Mouse (Mus musculus): Measurements from ENCODE around the gene Slc23a2. TPM values are rescaled to one million over a fixed set of nuclear protein-coding genes. Genes with fewer than 3 reads are reported as not detected.

The Slc23a2 gene
- polyA plus RNA-seq, 1 experiment from 2014 or later: 12.5 TPM

DNA sequence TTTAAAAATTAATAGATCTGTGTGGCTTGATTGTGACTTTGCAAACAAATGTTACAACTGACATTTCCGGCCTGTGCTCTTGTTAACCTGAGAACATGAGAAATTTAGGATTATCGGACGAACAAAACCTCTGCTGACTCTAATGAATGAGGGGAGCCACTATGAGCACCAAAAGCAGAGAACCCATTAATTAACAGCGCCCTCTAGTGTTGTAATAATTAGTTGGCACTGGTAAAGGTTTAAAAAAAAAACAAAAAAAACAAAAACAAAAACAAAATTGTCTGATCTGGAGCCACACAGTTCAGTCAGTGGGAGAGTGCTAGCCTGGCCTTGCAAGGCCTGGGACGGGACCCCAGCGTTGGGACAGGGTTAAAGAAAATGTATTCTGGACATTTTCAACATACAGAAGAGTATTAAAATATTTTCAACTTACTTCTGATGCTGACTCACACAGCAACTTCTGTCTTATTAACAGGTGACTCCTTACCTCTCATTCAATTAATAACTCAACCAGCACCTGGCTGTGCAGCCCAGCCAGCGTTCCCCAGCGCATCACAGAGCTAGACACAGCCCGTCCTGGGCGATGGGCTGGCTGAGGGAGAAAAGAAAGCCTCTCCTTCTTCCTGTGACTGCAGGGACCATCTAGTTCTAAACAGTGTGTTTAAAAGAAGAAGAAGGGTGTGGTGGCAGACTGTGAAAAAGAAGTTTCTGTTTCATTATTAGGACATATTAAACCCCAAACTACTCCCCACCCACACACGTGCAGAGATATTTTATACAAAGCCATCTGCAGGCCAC is 30.7 kb downstream of the Slc23a2 start:
- no peak overlapping the region for H3K4me2 ChIP-seq
- no peak overlapping the region for H3K4me3 ChIP-seq (replicated peaks)
- WGBS: 53% methylated on average over 11 of the region's 11 CpGs
- no peak overlapping the region for H3K9ac ChIP-seq (replicated peaks)
- no peaks in the 10 kb centered on the region for H3K27me3 ChIP-seq
- ATAC-seq (ENCODE audit: insufficient number of reproducible peaks, insufficient read depth, low FRiP score, low TSS enrichment, low read depth): no peak
- no peak overlapping the region for H3K27ac ChIP-seq
- no peaks in the 10 kb centered on the region; the same call in 1 of the 2 replicates for H3K36me3 ChIP-seq
- H3K9me3 ChIP-seq: no peaks in the 10 kb centered on the region
- H3K4me1 ChIP-seq (replicated peaks): peaks cover 19% of the 10 kb centered on the region

DNA sequence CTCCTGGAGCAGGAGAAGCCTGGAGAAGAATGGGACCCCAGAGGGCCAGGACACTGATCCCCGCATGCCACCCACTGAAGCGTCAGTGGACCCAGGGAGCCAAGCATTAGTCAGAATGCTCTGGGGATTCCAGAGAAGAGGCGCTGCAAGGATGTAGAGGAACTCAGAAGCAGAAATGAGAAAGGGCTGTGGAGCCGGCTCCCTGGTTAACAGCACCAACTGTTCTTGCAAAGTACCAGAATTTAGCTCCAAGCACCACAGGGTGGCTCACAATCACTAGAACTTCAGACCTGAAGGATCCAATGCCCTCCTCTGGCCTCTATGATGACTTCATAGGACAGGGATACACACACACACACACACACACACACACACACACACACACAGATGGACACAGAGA is 32.6 kb downstream of the Slc23a2 start:
- H3K4me2 ChIP-seq: no peak overlapping the region
- peaks cover 4% of the 10 kb centered on the region; the same call in 1 of the 2 replicates for H3K36me3 ChIP-seq
- H3K9ac ChIP-seq (replicated peaks): no peak overlapping the region
- 91% methylated on average over 4 of the region's 4 CpGs for WGBS
- no peaks in the 10 kb centered on the region for H3K27me3 ChIP-seq
- H3K9me3 ChIP-seq: no peaks in the 10 kb centered on the region
- no peak overlapping the region for H3K27ac ChIP-seq
- no peak overlapping the region for H3K4me3 ChIP-seq (replicated peaks)
- peaks cover 26% of the 10 kb centered on the region for H3K4me1 ChIP-seq (replicated peaks)
- ATAC-seq (ENCODE audit: insufficient number of reproducible peaks, insufficient read depth, low FRiP score, low TSS enrichment, low read depth): no peak

DNA sequence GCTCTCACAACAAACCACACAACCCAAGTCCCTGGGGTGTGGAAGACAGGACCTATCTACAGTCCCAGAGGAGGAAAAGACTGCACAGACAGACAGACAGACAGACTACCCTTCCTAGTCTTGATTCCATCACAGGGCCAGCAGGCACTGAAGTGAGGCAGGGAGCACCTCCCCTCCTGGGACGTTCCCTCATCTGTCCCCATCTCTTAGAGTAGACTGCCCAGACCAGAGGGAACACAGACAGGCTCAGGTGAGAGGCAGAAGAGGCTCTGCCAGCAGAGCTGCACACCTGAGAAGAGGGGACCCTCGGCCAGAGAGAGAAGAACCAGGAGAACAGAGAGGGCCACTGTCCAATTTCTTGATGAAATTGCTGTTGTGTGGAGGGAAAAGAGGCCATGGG is 33.0 kb downstream of the Slc23a2 start:
- H3K27ac ChIP-seq: no peak overlapping the region
- H3K36me3 ChIP-seq: peaks cover 4% of the 10 kb centered on the region; the same call in 1 of the 2 replicates
- no peak overlapping the region for H3K4me2 ChIP-seq
- H3K9ac ChIP-seq (replicated peaks): no peak overlapping the region
- no peaks in the 10 kb centered on the region for H3K9me3 ChIP-seq
- ATAC-seq (ENCODE audit: insufficient number of reproducible peaks, insufficient read depth, low FRiP score, low TSS enrichment, low read depth): no peak
- peaks cover 30% of the 10 kb centered on the region for H3K4me1 ChIP-seq (replicated peaks)
- 65% methylated on average over 2 of the region's 2 CpGs for WGBS
- H3K27me3 ChIP-seq: no peaks in the 10 kb centered on the region
- no peak overlapping the region for H3K4me3 ChIP-seq (replicated peaks)

- ATAC-seq (ENCODE audit: insufficient number of reproducible peaks, insufficient read depth, low FRiP score, low TSS enrichment, low read depth): no peak; the same call in 1 of the 2 replicates
- H3K36me3 ChIP-seq: peaks cover 4% of the 10 kb centered on the region; the same call in 1 of the 2 replicates
Measured at GRCm38 (mm10) chr2:132111266-132111665, 33.6 kb downstream of the Slc23a2 start.

DNA sequence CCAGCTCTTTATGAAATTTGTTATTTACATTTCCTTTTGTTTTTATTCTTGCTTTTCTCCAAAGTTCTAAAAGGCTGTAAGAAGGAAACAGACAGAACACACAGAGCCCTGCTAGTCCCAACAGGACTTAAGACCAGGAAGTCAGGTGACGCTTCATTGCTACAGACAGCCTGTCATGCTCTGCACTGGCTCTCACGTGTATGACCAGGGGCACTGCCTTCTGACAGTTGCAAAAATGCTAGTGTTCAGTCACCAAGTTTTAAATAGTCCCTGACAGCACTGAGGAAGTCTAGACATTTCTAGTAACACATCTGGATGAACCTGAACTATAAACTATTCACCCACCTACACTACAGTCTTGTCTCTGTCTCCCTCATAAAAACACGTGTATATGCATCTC is 34.2 kb downstream of the Slc23a2 start:
- WGBS: 56% methylated on average over 3 of the region's 3 CpGs
- Histone ChIP-seq H3K9me3 (no peaks in the 10 kb centered on the region), H3K4me1 (replicated peaks) (peaks cover 36% of the 10 kb centered on the region), H3K4me2 (no peak overlapping the region), H3K4me3 (replicated peaks) (no peak overlapping the region), H3K36me3 (peaks cover 4% of the 10 kb centered on the region; the same call in 1 of the 2 replicates), H3K9ac (replicated peaks) (no peak overlapping the region), H3K27ac (no peak overlapping the region), H3K27me3 (no peaks in the 10 kb centered on the region)
- ATAC-seq (ENCODE audit: insufficient number of reproducible peaks, insufficient read depth, low FRiP score, low TSS enrichment, low read depth): no peak

More at GRCm38 (mm10) chr2:132111266-132111665, 33.6 kb downstream of the Slc23a2 start:
- Histone ChIP-seq H3K27me3 (no peaks in the 10 kb centered on the region), H3K4me3 (replicated peaks) (no peak overlapping the region), H3K4me2 (no peak overlapping the region), H3K9me3 (no peaks in the 10 kb centered on the region), H3K4me1 (replicated peaks) (peaks cover 31% of the 10 kb centered on the region), H3K9ac (replicated peaks) (no peak overlapping the region), H3K27ac (no peak overlapping the region)
- WGBS: 52% methylated on average over 9 of the region's 9 CpGs

DNA sequence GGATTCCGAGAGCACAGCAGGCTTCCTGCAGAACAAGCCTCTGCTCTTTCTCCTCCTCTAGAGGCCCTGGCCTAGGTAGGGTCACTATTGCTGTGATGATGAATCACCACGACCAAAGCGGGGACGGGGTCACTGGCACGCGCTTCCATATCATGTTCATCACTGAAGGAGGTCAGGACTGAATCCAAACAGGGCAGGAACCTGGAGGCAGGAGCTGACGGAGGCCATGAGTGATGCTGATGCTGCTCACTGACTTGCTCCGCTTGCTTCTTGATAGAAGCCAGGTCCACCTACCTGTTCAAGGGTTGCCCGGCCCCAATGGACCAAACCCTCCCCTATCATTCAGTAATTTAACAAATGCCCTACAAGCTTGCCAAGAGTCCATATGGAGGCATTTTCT is 35.9 kb downstream of the Slc23a2 start:
- H3K4me2 ChIP-seq: no peak overlapping the region
- H3K4me3 ChIP-seq (replicated peaks): no peak overlapping the region
- H3K9me3 ChIP-seq: no peaks in the 10 kb centered on the region
- H3K27ac ChIP-seq: no peak overlapping the region
- no peak overlapping the region for H3K9ac ChIP-seq (replicated peaks)
- no peak for ATAC-seq (ENCODE audit: insufficient number of reproducible peaks, insufficient read depth, low FRiP score, low TSS enrichment, low read depth)
- H3K27me3 ChIP-seq: no peaks in the 10 kb centered on the region
- peaks cover 4% of the 10 kb centered on the region; the same call in 1 of the 2 replicates for H3K36me3 ChIP-seq
- 99% methylated on average over 9 of the region's 9 CpGs for WGBS
- H3K4me1 ChIP-seq (replicated peaks): peaks cover 24% of the 10 kb centered on the region

DNA sequence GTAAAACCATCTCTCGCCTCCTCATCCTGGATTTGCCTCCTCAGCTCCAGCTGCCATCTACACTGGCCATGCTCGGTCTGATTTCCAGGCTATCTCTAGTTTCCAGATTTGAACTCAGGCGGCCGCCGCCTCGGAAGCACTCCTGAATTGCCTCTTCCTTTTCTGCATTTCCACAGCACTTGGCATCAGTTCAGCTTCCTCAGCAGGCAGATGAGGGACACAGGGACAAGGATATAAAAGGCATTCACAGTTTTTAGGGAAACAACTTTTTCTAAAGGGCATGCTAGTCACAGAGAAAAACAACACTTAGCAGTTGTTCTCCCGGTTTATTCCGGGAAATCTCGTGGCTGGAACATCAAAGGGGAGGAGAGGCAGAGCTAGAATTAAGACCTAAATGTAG is 37.3 kb downstream of the Slc23a2 start:
- Histone ChIP-seq H3K36me3 (peaks cover 4% of the 10 kb centered on the region; the same call in 1 of the 2 replicates), H3K4me2 (no peak overlapping the region), H3K9me3 (no peaks in the 10 kb centered on the region), H3K9ac (replicated peaks) (no peak overlapping the region), H3K4me3 (replicated peaks) (no peak overlapping the region), H3K4me1 (replicated peaks) (peaks cover 35% of the 10 kb centered on the region), H3K27ac (0 out of 2 replicates have a peak overlapping the region, but pooled peaks have one; percentile 5), H3K27me3 (no peaks in the 10 kb centered on the region)
- no peak for ATAC-seq (ENCODE audit: insufficient number of reproducible peaks, insufficient read depth, low FRiP score, low TSS enrichment, low read depth)
- 53% methylated on average over 9 of the region's 9 CpGs for WGBS

- H3K9ac ChIP-seq (replicated peaks): no peak overlapping the region
- no peak overlapping the region for H3K4me3 ChIP-seq (replicated peaks)
- ATAC-seq (ENCODE audit: insufficient number of reproducible peaks, insufficient read depth, low FRiP score, low TSS enrichment, low read depth): no peak
- 61% methylated on average over 5 of the region's 5 CpGs for WGBS
- H3K9me3 ChIP-seq: no peaks in the 10 kb centered on the region
- H3K4me1 ChIP-seq (replicated peaks): peaks cover 35% of the 10 kb centered on the region
- H3K36me3 ChIP-seq: peaks cover 4% of the 10 kb centered on the region; the same call in 1 of the 2 replicates
- no peak overlapping the region for H3K4me2 ChIP-seq
- H3K27me3 ChIP-seq: no peaks in the 10 kb centered on the region
- no peak overlapping the region for H3K27ac ChIP-seq
Measured at GRCm38 (mm10) chr2:132106069-132106468, 38.8 kb downstream of the Slc23a2 start.

GRCm38 (mm10) chr2:132103265-132103664 is 41.6 kb downstream of the Slc23a2 start:
- ATAC-seq (ENCODE audit: insufficient number of reproducible peaks, insufficient read depth, low FRiP score, low TSS enrichment, low read depth): no peak
- peak overlapping the region; percentile 5; the same call in 1 of the 2 replicates for H3K27ac ChIP-seq
- H3K4me3 ChIP-seq (replicated peaks): no peak overlapping the region
- H3K36me3 ChIP-seq: peaks cover 17% of the 10 kb centered on the region
- no peaks in the 10 kb centered on the region for H3K9me3 ChIP-seq
- H3K9ac ChIP-seq (replicated peaks): no peak overlapping the region
- 0 out of 2 replicates have a peak overlapping the region, but pooled peaks have one; percentile 26 for H3K4me2 ChIP-seq
- peaks cover 31% of the 10 kb centered on the region for H3K4me1 ChIP-seq (replicated peaks)
- WGBS: 8% methylated on average over 8 of the region's 8 CpGs
- no peaks in the 10 kb centered on the region for H3K27me3 ChIP-seq

DNA sequence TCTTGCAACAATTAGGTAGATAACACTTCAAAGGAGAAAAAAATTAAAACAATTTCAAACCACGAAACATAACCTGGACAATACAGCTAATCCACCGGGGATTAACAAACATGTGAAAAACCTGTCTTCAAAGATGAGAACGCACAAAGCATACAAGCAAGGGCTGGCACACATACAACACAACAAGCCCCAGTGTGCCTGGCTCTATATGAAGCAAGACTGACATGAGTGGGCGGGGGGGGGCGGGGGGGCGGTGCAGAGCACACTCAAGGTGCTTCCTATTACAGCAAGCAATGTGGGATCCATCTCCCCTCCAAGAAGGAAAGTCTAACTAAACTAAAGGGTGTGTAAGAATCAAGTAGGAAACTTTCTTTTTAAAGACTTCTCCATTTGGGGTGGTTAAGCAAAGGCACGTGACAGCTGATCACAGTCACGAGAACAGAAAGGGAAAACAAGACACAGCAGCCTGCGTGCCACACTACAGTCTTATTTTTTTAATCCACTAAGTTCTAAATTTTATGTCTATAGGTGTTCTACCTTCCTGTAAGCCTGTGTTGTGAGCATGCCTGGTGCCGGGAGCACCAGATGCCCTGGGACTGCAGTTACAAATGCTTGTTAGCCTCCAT is 42.3 kb downstream of the Slc23a2 start:
- no peak for ATAC-seq (ENCODE audit: insufficient number of reproducible peaks, insufficient read depth, low FRiP score, low TSS enrichment, low read depth)
- Histone ChIP-seq H3K4me2 (0 out of 2 replicates have a peak overlapping the region, but pooled peaks have one; percentile 26), H3K4me3 (replicated peaks) (no peak overlapping the region), H3K9me3 (no peaks in the 10 kb centered on the region), H3K36me3 (peaks cover 20% of the 10 kb centered on the region), H3K9ac (replicated peaks) (no peak overlapping the region), H3K27ac (no peak overlapping the region), H3K27me3 (no peaks in the 10 kb centered on the region), H3K4me1 (replicated peaks) (peaks cover 27% of the 10 kb centered on the region)
- 76% methylated on average over 10 of the region's 10 CpGs for WGBS

GRCm38 (mm10) chr2:132098942-132099672 is 45.8 kb downstream of the Slc23a2 start:
- no peak overlapping the region for H3K4me2 ChIP-seq
- H3K9ac ChIP-seq (replicated peaks): no peak overlapping the region
- H3K36me3 ChIP-seq: peaks cover 28% of the 10 kb centered on the region
- H3K27ac ChIP-seq: no peak overlapping the region
- WGBS: 84% methylated on average over 9 of the region's 9 CpGs
- no peaks in the 10 kb centered on the region for H3K27me3 ChIP-seq
- H3K9me3 ChIP-seq: no peaks in the 10 kb centered on the region
- ATAC-seq (ENCODE audit: insufficient number of reproducible peaks, insufficient read depth, low FRiP score, low TSS enrichment, low read depth): no peak
- H3K4me3 ChIP-seq (replicated peaks): no peak overlapping the region
- H3K4me1 ChIP-seq (replicated peaks): peaks cover 13% of the 10 kb centered on the region
